Mouse (Mus musculus) heart, embryonic 10.5 days (tissue): ENCODE data around the gene Kcnk4. TPM values are rescaled to one million over a fixed set of nuclear protein-coding genes. Genes with fewer than 3 reads are reported as not detected.

Experiments
- DNase-seq: peaks from one replicate; pipeline ENCODE4 v3.0.0-alpha.2; 2017; ENCODE audit warnings: low spot score
- H3K27ac ChIP-seq: fragments of 300-500 bp; sonication (generic); 2 replicates; pipeline ENCODE4 v1.5.1; 2016; ENCODE audit warnings: mild to moderate bottlenecking
- H3K27me3 ChIP-seq: fragments of 300-500 bp; sonication (generic); 2 replicates; pipeline ENCODE4 v1.6.1; 2016; ENCODE audit warnings: mild to moderate bottlenecking; ENCODE audit not compliant: poor library complexity, insufficient read depth, severe bottlenecking
- H3K36me3 ChIP-seq: fragments of 300-500 bp; sonication (generic); 2 replicates; pipeline ENCODE4 v1.6.1; 2016; ENCODE audit warnings: mild to moderate bottlenecking, moderate library complexity
- H3K4me1 ChIP-seq: fragments of 300-500 bp; sonication (generic); 2 replicates; pipeline ENCODE4 v1.6.1; 2016; ENCODE audit warnings: mild to moderate bottlenecking
- H3K4me3 ChIP-seq: fragments of 300-500 bp; sonication (generic); 2 replicates; pipeline ENCODE4 v1.5.1; 2016; ENCODE audit warnings: mild to moderate bottlenecking, moderate library complexity
- H3K9me3 ChIP-seq: fragments of 300-500 bp; sonication (generic); 2 replicates; pipeline ENCODE4 v1.6.1; 2016; ENCODE audit warnings: mild to moderate bottlenecking, moderate library complexity
- WGBS: fragments of 180-500 bp; shearing (Covaris S2); methylation state at CpG from one replicate; pipeline ENCODE4 v1.1.7; 2016; 5-methylcytosine and 5-hydroxymethylcytosine counted together
- polyA plus RNA-seq: library from polyadenylated mRNA; unstranded; fragments of >200 nt; fragmentation: Nextera tagmentation; extraction: Ambion mirVana; gene quantifications from 2 replicates; pipeline ENCODE4 v1.2.1, GENCODE M21; 2016

The Kcnk4 gene
- 0.25 and 0.32 TPM in 2 replicates for polyA plus RNA-seq

DNA sequence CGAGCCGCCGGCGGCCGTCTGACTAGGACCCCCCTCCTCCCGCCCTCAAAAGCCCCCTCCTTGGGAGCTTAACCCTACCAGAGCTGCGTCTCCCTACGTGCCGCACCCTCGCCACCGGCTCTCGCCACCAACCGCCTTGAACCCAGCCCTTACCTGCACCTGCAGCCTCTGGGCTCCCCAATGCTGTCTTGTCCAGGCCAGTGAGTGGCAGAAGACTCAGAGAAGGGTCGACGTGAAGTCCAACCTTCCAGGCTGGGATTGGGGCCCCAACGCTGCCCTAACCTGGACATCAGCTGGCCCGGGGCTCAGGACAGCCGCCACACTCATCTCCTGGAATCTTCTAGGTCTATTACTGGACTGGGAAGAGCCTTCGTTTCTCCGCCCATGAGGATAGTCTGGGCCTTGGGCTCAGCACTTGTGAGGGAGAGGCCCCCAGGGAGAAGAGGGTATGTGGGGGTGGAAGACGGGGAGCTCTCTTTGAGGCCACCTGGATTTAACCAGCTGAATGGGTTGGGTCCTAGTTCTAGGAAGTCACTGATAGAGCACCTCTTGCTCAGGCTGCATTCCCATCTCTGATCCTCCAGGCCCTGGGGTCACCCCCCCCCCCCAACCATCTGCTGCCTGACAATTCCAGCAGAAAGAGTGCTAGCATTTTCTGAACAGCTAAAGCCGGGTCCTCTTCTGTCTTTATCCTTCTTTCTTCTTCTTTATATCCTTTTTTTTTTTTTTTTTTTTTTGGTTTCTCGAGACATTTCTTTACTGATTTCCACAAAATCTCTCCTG lies at the start of gene Kcnk4:
Kcnk4 (minus strand) TSS at position 321 of the 783 bp plus-strand sequence.
- H3K36me3 ChIP-seq: no peaks in the 10 kb centered on the region
- 9% methylated on average over 23 of the region's 23 CpGs for WGBS
- no peaks in the 10 kb centered on the region for H3K9me3 ChIP-seq
- no peak for DNase-seq
- H3K27me3 ChIP-seq: peaks cover 86% of the 10 kb centered on the region
- peak within 1 kb of the TSS; percentile 63; the same call in 1 of the 2 replicates for H3K27ac ChIP-seq
- H3K4me1 ChIP-seq: peaks cover 21% of the 10 kb centered on the region
- peak within 1 kb of the TSS; percentile 60 for H3K4me3 ChIP-seq

DNA sequence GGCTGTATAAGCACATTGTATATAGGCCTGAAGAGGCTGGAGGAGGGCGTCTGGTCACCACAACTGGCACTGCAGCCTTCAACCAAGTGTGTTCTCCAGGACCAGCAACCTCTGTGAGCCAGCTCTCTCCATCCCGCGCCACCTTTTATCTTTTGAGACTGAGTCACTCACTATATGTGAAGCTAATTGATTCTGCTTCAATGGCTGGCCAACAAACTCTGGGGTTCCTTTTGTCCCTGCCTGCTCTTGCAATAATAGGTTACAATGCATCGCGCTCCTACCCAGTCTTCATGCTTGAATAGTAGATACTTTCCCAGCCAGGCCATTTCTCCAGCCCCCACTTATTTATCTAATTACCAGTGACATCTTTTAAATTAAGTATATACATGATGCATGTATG lies 49.3 kb upstream of the Kcnk4 start:
- 92% methylated on average over 5 of the region's 5 CpGs for WGBS
- Histone ChIP-seq H3K27me3 (no peaks in the 10 kb centered on the region), H3K4me3 (no peak overlapping the region), H3K36me3 (peaks cover 42% of the 10 kb centered on the region), H3K9me3 (no peaks in the 10 kb centered on the region), H3K27ac (no peak overlapping the region), H3K4me1 (peaks cover 57% of the 10 kb centered on the region)
- no peak for DNase-seq

- WGBS: 87% methylated on average over 4 of the region's 4 CpGs
- peaks cover 62% of the 10 kb centered on the region for H3K36me3 ChIP-seq
- H3K27ac ChIP-seq: peak overlapping the region; percentile 96
- no peak for DNase-seq
- H3K4me1 ChIP-seq: peaks cover 57% of the 10 kb centered on the region
- H3K9me3 ChIP-seq: no peaks in the 10 kb centered on the region
- H3K27me3 ChIP-seq: no peaks in the 10 kb centered on the region
- peak overlapping the region; percentile 76; the same call in 1 of the 2 replicates for H3K4me3 ChIP-seq
Measured at GRCm38 (mm10) chr19:6981465-6981864, 47.1 kb upstream of the Kcnk4 start.

DNA sequence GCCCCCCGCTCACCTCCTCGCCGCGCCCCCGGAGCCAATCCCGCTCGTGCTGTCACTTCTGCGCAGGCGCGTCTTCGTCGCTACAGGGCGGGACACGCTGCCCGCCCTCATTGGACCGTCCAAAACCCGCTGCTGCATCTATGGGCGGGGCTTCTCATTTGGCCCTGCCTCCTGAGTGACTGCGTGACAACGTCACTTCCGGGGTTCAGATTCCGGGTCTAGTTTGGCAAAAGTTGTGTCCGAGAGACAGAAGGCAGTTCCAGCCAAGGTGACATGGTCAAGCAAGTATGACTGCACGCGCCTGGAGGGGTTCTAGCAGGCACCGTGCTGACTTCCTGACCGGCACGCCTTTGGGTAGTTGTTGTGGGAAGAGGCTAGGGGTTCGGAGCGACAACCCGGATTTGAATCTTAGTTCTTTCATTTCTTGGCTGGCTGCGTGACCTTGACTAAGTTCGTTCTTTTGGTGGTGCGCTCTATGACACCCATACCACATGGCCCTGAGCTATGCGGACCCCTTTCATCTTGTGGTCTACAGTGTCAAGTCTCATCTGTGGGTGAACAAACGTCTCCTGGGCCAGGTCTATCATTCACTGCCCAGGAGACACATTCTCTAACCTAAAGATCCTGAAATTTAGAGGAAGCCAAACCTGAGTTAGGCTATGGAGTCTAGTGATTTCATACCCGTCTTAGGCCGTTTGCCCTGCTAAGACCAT lies 46.2 kb upstream of the Kcnk4 start, which contains the start of gene Fkbp2:
Fkbp2 (minus strand) TSS at position 121 of the 713 bp plus-strand sequence.
- Histone ChIP-seq H3K36me3 (peaks cover 60% of the 10 kb centered on the region), H3K9me3 (no peaks in the 10 kb centered on the region), H3K4me3 (peak within 1 kb of the TSS; percentile 76), H3K4me1 (peaks cover 55% of the 10 kb centered on the region), H3K27me3 (no peaks in the 10 kb centered on the region), H3K27ac (peak within 1 kb of the TSS; percentile 96)
- peak; percentile 99 for DNase-seq
- 1% methylated on average over 38 of the region's 38 CpGs for WGBS

- Histone ChIP-seq H3K27me3 (no peaks in the 10 kb centered on the region), H3K9me3 (no peaks in the 10 kb centered on the region), H3K4me1 (peaks cover 49% of the 10 kb centered on the region), H3K4me3 (peak overlapping the region; percentile 76), H3K36me3 (peaks cover 52% of the 10 kb centered on the region), H3K27ac (peak overlapping the region; percentile 96)
- under 1% methylated on average over 59 of the region's 59 CpGs for WGBS
- peak; percentile 100 for DNase-seq
Measured at GRCm38 (mm10) chr19:6979486-6980380, 45.4 kb upstream of the Kcnk4 start.

DNA sequence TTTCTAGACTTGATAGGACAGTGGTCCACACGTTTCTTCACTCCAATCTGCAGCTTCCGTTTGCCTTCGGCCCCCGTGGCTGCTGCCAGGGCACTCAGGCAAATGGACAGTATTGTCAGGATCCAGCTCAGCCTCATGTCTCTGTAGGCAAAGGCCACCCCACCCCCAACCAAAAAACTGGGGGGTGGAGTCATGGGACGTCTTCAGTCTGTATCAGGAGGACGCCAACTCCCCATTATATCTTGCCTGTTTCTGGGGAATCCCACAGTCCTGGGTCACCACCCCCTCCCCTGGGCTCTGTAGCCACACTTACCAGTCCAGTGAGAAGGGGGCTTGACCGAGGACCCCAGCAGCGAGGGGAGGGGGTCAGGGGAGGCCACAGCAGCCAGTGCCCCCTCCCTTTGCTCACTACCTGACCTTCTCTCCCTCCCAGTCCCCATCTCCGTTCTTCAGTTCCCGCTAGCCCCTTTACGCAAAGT lies 44.7 kb upstream of the Kcnk4 start:
- Histone ChIP-seq H3K27me3 (no peaks in the 10 kb centered on the region), H3K36me3 (peaks cover 47% of the 10 kb centered on the region), H3K9me3 (no peaks in the 10 kb centered on the region), H3K4me1 (peaks cover 52% of the 10 kb centered on the region), H3K27ac (peak overlapping the region; percentile 96), H3K4me3 (peak overlapping the region; percentile 76)
- WGBS: 6% methylated on average over 11 of the region's 11 CpGs
- DNase-seq: peak; percentile 85

DNA sequence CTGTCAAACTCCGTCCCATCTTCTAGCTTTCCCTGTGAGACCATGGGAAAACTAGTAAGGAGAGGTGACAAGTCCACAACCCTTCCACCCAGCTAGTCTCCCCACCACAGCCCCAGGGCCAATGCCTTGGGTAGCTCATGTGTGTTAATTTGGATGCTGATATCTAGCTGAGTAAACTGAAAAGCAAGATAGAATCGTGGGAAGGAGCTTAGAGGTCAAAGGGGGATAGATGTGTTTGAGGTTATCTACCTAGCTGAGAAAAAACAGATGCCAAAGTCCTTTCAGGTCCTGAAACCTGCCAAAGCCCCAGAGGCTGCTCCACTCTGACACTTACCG lies 44.3 kb upstream of the Kcnk4 start:
- Histone ChIP-seq H3K27me3 (no peaks in the 10 kb centered on the region), H3K4me1 (peaks cover 56% of the 10 kb centered on the region), H3K27ac (peak overlapping the region; percentile 96), H3K36me3 (peaks cover 42% of the 10 kb centered on the region), H3K4me3 (peak overlapping the region; percentile 76), H3K9me3 (no peaks in the 10 kb centered on the region)
- 33% methylated on average over 3 of the region's 3 CpGs for WGBS
- DNase-seq: no peak

DNA sequence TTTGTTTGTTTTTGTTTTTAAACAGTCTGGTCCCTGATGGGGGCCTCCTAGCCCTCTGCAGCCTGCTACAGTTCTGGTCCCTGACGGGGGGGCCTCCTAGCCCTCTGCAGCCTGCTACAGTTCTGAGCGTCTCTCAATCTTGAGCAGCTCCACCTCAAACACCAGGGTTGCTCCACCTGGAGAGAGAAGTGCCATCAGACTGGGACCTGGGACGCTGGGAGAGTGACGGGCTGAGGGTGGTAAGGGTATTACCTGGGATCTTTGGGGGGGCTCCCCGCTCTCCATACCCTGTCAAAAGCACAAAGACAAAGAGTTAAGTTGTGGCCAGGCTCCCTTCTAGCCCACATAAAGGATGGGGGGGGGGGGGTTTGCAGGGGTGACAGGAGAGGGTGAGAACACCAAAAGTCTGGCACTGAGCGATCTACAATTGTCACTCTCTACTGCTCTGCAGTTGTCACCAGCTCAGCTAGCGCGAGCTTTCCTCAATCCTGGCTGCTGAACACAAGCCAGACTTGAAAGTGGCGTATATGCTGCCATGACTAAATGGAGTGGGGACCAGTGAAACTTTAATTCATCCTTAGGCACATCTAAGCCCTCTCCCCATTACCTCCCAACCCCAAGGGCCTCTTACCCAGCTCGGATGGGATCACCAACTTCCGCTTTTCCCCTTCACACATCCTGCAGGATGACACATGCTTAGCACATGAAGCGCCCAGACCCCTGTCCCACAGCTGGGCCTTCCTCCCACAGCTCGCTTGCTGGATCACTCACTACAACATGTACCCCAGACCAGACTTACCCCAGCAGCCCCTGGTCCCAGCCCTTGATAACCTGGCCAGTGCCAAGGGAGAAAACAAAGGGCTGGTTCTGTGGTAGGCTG lies 43.7 kb upstream of the Kcnk4 start:
- 76% methylated on average over 13 of the region's 13 CpGs for WGBS
- Histone ChIP-seq H3K4me1 (peaks cover 61% of the 10 kb centered on the region), H3K27me3 (no peaks in the 10 kb centered on the region), H3K9me3 (no peaks in the 10 kb centered on the region), H3K36me3 (peaks cover 38% of the 10 kb centered on the region), H3K4me3 (peak overlapping the region; percentile 76), H3K27ac (peak overlapping the region; percentile 37)
- DNase-seq: no peak

GRCm38 (mm10) chr19:6975537-6976521 lies 41.5 kb upstream of the Kcnk4 start, which contains the start of gene Plcb3:
TSS of gene Plcb3 (minus strand) at chr19:6976470.
- peak within 1 kb of the TSS; percentile 88 for H3K4me3 ChIP-seq
- peaks cover 73% of the 10 kb centered on the region for H3K4me1 ChIP-seq
- H3K27ac ChIP-seq: peak within 1 kb of the TSS; percentile 94
- peaks cover 25% of the 10 kb centered on the region for H3K36me3 ChIP-seq
- no peaks in the 10 kb centered on the region for H3K9me3 ChIP-seq
- under 1% methylated on average over 16 of the region's 16 CpGs for WGBS
- no peaks in the 10 kb centered on the region for H3K27me3 ChIP-seq
- peak; percentile 85 for DNase-seq

- 2% methylated on average over 79 of the region's 84 CpGs for WGBS
- Histone ChIP-seq H3K27me3 (no peaks in the 10 kb centered on the region), H3K4me1 (peaks cover 78% of the 10 kb centered on the region), H3K36me3 (peaks cover 25% of the 10 kb centered on the region), H3K4me3 (peak within 1 kb of the TSS; percentile 88), H3K27ac (peak within 1 kb of the TSS; percentile 94), H3K9me3 (no peaks in the 10 kb centered on the region)
- peak; percentile 96 for DNase-seq
Measured at GRCm38 (mm10) chr19:6974211-6975205, 40.2 kb upstream of the Kcnk4 start, which contains the start of gene Ppp1r14b. TSS of gene Ppp1r14b (plus strand) at chr19:6974968.
